ENCODE assay signal across 11 mouse cellular contexts in the genomic region with DNA sequence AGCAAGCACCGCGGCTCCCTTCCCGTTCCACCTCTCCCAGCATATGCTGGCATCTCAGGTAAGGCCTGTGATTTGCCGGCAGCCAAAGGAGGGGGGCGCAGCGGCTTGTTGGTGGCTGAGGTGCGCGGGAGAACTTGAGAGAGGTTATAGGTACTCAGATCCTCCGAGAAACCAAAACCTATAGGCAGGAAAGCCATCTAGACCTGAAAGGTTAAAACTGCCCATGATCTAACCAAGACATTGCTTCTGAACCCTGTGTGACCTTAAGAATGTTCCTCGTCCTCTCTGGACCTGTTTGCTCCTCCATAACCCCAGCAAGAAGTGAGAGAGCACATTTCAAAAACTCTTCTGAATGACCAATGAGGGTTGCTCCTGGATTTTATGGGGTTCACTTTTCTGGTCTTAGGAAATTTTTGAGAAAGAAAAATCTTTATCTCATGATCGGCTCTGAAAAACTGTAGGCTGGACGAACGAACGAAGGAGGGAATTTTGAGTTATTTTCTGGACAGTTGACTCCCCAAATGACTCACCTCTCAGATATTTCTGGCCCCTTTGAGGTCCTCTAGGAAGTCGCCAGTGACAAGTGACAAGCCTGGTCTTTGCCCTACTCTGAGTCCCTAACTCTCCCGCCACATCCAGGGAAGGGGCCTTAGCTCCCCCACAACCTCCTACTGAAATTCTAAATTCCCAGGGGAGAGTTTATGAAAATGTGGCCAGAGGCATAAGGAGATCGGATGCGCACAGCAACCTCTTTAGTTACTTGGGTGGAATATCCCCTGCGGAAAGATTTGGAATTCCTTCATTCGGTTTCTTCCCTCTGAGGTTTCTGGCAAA. TPM values are rescaled to one million over a fixed set of nuclear protein-coding genes. Genes with fewer than 3 reads are reported as not detected.
DNase-seq lines count a peak whose midpoint lies in the region; ATAC-seq and TF ChIP-seq lines count a peak whose summit lies in the region.
"Had no signal": no experiment of that assay in that cellular context is flagged by ENCODE, and none has a peak within 500 bp of the region (broad histone marks: within the 10 kb centered on the region; RNA-seq: fewer than 3 reads in every experiment).

No protein-coding gene starts in this region.

- H3K4me1 ChIP-seq in kidney, adult 2 months (ENCODE audit: control insufficient read depth, insufficient read depth, low read length), result peaks cover 7% of the 10 kb centered on the region; the same call in 1 of the 2 replicates
- no peaks in the 10 kb centered on the region for H3K4me1 ChIP-seq in brown adipose tissue, adult 24 weeks (ENCODE audit: control insufficient read depth, insufficient read depth, insufficient read length, low read length)
- H3K4me1 ChIP-seq in heart, embryonic 15.5 days (replicated peaks), result peaks cover 48% of the 10 kb centered on the region
- peaks cover 34% of the 10 kb centered on the region for H3K4me1 ChIP-seq in midbrain, embryonic 12.5 days

- ATAC-seq in heart, embryonic 15.5 days (replicated peaks; ENCODE audit: insufficient number of reproducible peaks, insufficient read depth, low FRiP score, low read depth), result no peak
- ATAC-seq in midbrain, embryonic 12.5 days (ENCODE audit: low FRiP score, low read depth), result no peak
- ATAC-seq in megakaryocyte progenitor cell, adult 5-6 weeks (replicated peaks; ENCODE audit: poor library complexity), result no peak

- H3K9me3 ChIP-seq in heart, embryonic 15.5 days (replicated peaks), result no peaks in the 10 kb centered on the region
- H3K9me3 ChIP-seq in midbrain, embryonic 12.5 days, result no peaks in the 10 kb centered on the region

- WGBS in kidney, adult 2 months, result 42% methylated on average over 20 of the region's 20 CpGs
- 25% methylated on average over 20 of the region's 20 CpGs for WGBS in heart, embryonic 15.5 days
- WGBS in midbrain, embryonic 12.5 days, result 4% methylated on average over 20 of the region's 20 CpGs

- TF ChIP-seq POLR2A in kidney, adult 2 months (IDR thresholded peaks at IDR 0.05; ENCODE audit: low read depth, low read length), result no peak

- peak overlapping the region; percentile 42 for H3K9ac ChIP-seq in heart, embryonic 15.5 days
- no peak overlapping the region for H3K9ac ChIP-seq in midbrain, embryonic 12.5 days (replicated peaks)

- H3K27me3 ChIP-seq in kidney, adult 2 months (replicated peaks; ENCODE audit: control insufficient read depth, insufficient read depth, low read length), result no peaks in the 10 kb centered on the region
- H3K27me3 ChIP-seq in heart, embryonic 15.5 days, result peaks cover 94% of the 10 kb centered on the region
- peaks cover 100% of the 10 kb centered on the region for H3K27me3 ChIP-seq in midbrain, embryonic 12.5 days

- TF ChIP-seq CTCF in kidney, adult 2 months (conservative IDR thresholded peaks at IDR 0.05; ENCODE audit: insufficient read depth, insufficient read length, low read depth, low read length), result no peak

- H3K4me2 ChIP-seq in heart, embryonic 15.5 days, result peak overlapping the region; percentile 59
- no peak overlapping the region for H3K4me2 ChIP-seq in midbrain, embryonic 12.5 days (replicated peaks)

- H3K36me3 ChIP-seq in kidney, adult 2 months (ENCODE audit: control insufficient read depth, insufficient read depth, low read length), result peaks cover 4% of the 10 kb centered on the region; the same call in 1 of the 2 replicates
- no peaks in the 10 kb centered on the region for H3K36me3 ChIP-seq in heart, embryonic 15.5 days
- H3K36me3 ChIP-seq in midbrain, embryonic 12.5 days, result no peaks in the 10 kb centered on the region

- peak; percentile 37 for DNase-seq in kidney, adult 2 months
- no peak for DNase-seq in kidney, adult 11 months
- DNase-seq in thymus, postnatal 25 days, result no peak
- no peak for DNase-seq in gastrocnemius, adult 18-20 months (ENCODE audit: low spot score)
- DNase-seq: cerebellum, adult 9-11 months had no signal

- H3K27ac ChIP-seq in kidney, adult 2 months (ENCODE audit: insufficient read depth, low read depth, low read length), result peak overlapping the region; percentile 88
- H3K27ac ChIP-seq in brown adipose tissue, adult 24 weeks (replicated peaks; ENCODE audit: low read depth, low read length), result 0 out of 2 replicates have a peak overlapping the region, but pooled peaks have one; percentile 2
- H3K27ac ChIP-seq in heart, embryonic 15.5 days, result 0 out of 2 replicates have a peak overlapping the region, but pooled peaks have one; percentile 15
- no peak overlapping the region for H3K27ac ChIP-seq in midbrain, embryonic 12.5 days (replicated peaks)

- peak overlapping the region; percentile 59 for H3K4me3 ChIP-seq in kidney, adult 2 months (ENCODE audit: insufficient read depth, low read depth, low read length)
- H3K4me3 ChIP-seq in brown adipose tissue, adult 24 weeks (ENCODE audit: insufficient read depth, low read depth, low read length), result peak overlapping the region; percentile 47
- peak overlapping the region; percentile 63 for H3K4me3 ChIP-seq in heart, embryonic 15.5 days
- H3K4me3 ChIP-seq in midbrain, embryonic 12.5 days, result peak overlapping the region; percentile 24; the same call in 1 of the 2 replicates

RNA-seq across cellular contexts. Expression of gene Tbx2, which starts 6.3 kb away (rescaled TPM):
- polyA plus RNA-seq in kidney, adult 2 months (2012; rRNA removed), result 58.5 and 66.9 TPM in 2 replicates
- polyA plus RNA-seq in brown adipose tissue, adult 24 weeks (2012; ENCODE audit: insufficient read depth, insufficient read length, missing spikeins), result 1.2 and 1.5 TPM in 2 replicates
- 2.6 and 5.3 TPM in 2 replicates for polyA plus RNA-seq in heart, embryonic 15.5 days (2015; fragmentation: Nextera tagmentation; extraction: Ambion mirVana)
- polyA plus RNA-seq in midbrain, embryonic 12.5 days (2016; fragmentation: Nextera tagmentation; extraction: Ambion mirVana), result 0.65 and 0.84 TPM in 2 replicates
- 1 to 10 TPM; 1.3 to 1.7 TPM for total RNA-seq in gastrocnemius, adult 18-20 months (2021)
- total RNA-seq in megakaryocyte progenitor cell, adult 5-6 weeks (2015), result 0.10 TPM in 1 of 2 replicates, not detected in the other
- total RNA-seq in megakaryocyte progenitor cell, adult 5-6 weeks (2017), result not detected in 2 replicates

RNA-seq across cellular contexts. Expression of gene Gm11444, which starts 11.5 kb away (rescaled TPM):
- not detected in 2 replicates for polyA plus RNA-seq in kidney, adult 2 months (2012; rRNA removed)
- not detected in 2 replicates for polyA plus RNA-seq in brown adipose tissue, adult 24 weeks (2012; ENCODE audit: insufficient read depth, insufficient read length, missing spikeins)
- polyA plus RNA-seq in heart, embryonic 15.5 days (2015; fragmentation: Nextera tagmentation; extraction: Ambion mirVana), result not detected in 2 replicates
- not detected in 2 replicates for polyA plus RNA-seq in midbrain, embryonic 12.5 days (2016; fragmentation: Nextera tagmentation; extraction: Ambion mirVana)
- not detected for total RNA-seq in gastrocnemius, adult 18-20 months (2021)
- total RNA-seq in megakaryocyte progenitor cell, adult 5-6 weeks (2015), result not detected in 2 replicates
- total RNA-seq in megakaryocyte progenitor cell, adult 5-6 weeks (2017), result not detected in 2 replicates
- total RNA-seq: left cerebral cortex, adult 8-10 months had no signal
- polyA plus RNA-seq: spleen, adult 2 months had no signal

RNA-seq across cellular contexts. Expression of gene Tbx4, which starts 47.6 kb away (rescaled TPM):
- polyA plus RNA-seq in kidney, adult 2 months (2012; rRNA removed), result 0.08 TPM in 2 replicates
- not detected in 2 replicates for polyA plus RNA-seq in brown adipose tissue, adult 24 weeks (2012; ENCODE audit: insufficient read depth, insufficient read length, missing spikeins)
- 1.6 and 4.4 TPM in 2 replicates for polyA plus RNA-seq in heart, embryonic 15.5 days (2015; fragmentation: Nextera tagmentation; extraction: Ambion mirVana)
- 0.12 and 0.19 TPM in 2 replicates for polyA plus RNA-seq in midbrain, embryonic 12.5 days (2016; fragmentation: Nextera tagmentation; extraction: Ambion mirVana)
- 1 to 10 TPM; 1.3 to 1.4 TPM for total RNA-seq in gastrocnemius, adult 18-20 months (2021)
- not detected in 2 replicates for total RNA-seq in megakaryocyte progenitor cell, adult 5-6 weeks (2015)
- total RNA-seq in megakaryocyte progenitor cell, adult 5-6 weeks (2017), result not detected in 2 replicates
